Mouse (Mus musculus) liver, embryonic 15.5 days (tissue): ENCODE data around the gene Zfp184. TPM values are rescaled to one million over a fixed set of nuclear protein-coding genes. Genes with fewer than 3 reads are reported as not detected.

ENCODE experiments used
- ATAC-seq: fragments of 200-750 bp; cut with Nextera tagmentation; 2 replicates; pipeline ENCODE4 v1.8.0; 2017; ENCODE audit warnings: moderate number of reproducible peaks, mild to moderate bottlenecking, moderate library complexity; ENCODE audit not compliant: insufficient read depth
- H3K27ac ChIP-seq: fragments of 300-500 bp; sonication (generic); replicated peaks from 2 replicates; pipeline ENCODE4 v1.5.1; 2015; ENCODE audit warnings: mild to moderate bottlenecking, inconsistent platforms
- H3K27me3 ChIP-seq: fragments of 300-500 bp; sonication (generic); 2 replicates; pipeline ENCODE4 v1.6.1; 2015; ENCODE audit warnings: mild to moderate bottlenecking, inconsistent platforms
- H3K36me3 ChIP-seq: fragments of 300-500 bp; sonication (generic); replicated peaks from 2 replicates; pipeline ENCODE4 v1.6.1; 2015; ENCODE audit warnings: moderate library complexity, mild to moderate bottlenecking, inconsistent platforms
- H3K4me1 ChIP-seq: fragments of 300-500 bp; sonication (generic); replicated peaks from 2 replicates; pipeline ENCODE4 v1.6.1; 2015; ENCODE audit warnings: inconsistent platforms
- H3K4me2 ChIP-seq: fragments of 300-500 bp; sonication (generic); 2 replicates; pipeline ENCODE4 v1.6.1; 2015; ENCODE audit warnings: moderate library complexity, mild to moderate bottlenecking, inconsistent platforms
- H3K4me3 ChIP-seq: fragments of 300-500 bp; sonication (generic); replicated peaks from 2 replicates; pipeline ENCODE4 v1.5.1; 2015; ENCODE audit warnings: mild to moderate bottlenecking, inconsistent platforms
- H3K9ac ChIP-seq: fragments of 300-500 bp; sonication (generic); 2 replicates; pipeline ENCODE4 v1.6.1; 2015; ENCODE audit warnings: moderate library complexity, mild to moderate bottlenecking, inconsistent platforms
- H3K9me3 ChIP-seq: fragments of 300-500 bp; sonication (generic); replicated peaks from 2 replicates; pipeline ENCODE4 v1.6.1; 2016; ENCODE audit warnings: inconsistent platforms
- WGBS: fragments of 180-500 bp; shearing (Covaris S2); methylation state at CpG from one replicate; pipeline ENCODE4 v1.1.7; 2015; ENCODE audit warnings: mixed read lengths; ENCODE audit not compliant: insufficient replicate concordance; 5-methylcytosine and 5-hydroxymethylcytosine counted together
- microRNA counts: library from miRNA; unstranded; fragments of <30 nt; microRNA quantifications from one replicate; lab custom pipeline; 2016
- microRNA-seq: library from miRNA; unstranded; fragments of <30 nt; microRNA quantifications from one replicate; pipeline ENCODE4, GENCODE M21; 2016
- polyA plus RNA-seq: library from polyadenylated mRNA; unstranded; fragments of >200 nt; fragmentation: Nextera tagmentation; extraction: Ambion mirVana; gene quantifications from 2 replicates; pipeline ENCODE4 v1.2.1, GENCODE M21; 2015

The Zfp184 gene
- polyA plus RNA-seq, 1 experiment from 2014 or later: 0.71 TPM

GRCm38 (mm10) chr13:22001823-22002222, 56.9 kb downstream of the Zfp184 start:
- Histone ChIP-seq H3K4me2 (peak overlapping the region; percentile 20), H3K4me3 (no peak overlapping the region), H3K9ac (no peak overlapping the region), H3K36me3 (no peaks in the 10 kb centered on the region), H3K27ac (no peak overlapping the region), H3K27me3 (peaks cover 99% of the 10 kb centered on the region), H3K4me1 (peaks cover 23% of the 10 kb centered on the region), H3K9me3 (no peaks in the 10 kb centered on the region)
- WGBS: 6% methylated on average over 5 of the region's 5 CpGs
- no peak for ATAC-seq

DNA sequence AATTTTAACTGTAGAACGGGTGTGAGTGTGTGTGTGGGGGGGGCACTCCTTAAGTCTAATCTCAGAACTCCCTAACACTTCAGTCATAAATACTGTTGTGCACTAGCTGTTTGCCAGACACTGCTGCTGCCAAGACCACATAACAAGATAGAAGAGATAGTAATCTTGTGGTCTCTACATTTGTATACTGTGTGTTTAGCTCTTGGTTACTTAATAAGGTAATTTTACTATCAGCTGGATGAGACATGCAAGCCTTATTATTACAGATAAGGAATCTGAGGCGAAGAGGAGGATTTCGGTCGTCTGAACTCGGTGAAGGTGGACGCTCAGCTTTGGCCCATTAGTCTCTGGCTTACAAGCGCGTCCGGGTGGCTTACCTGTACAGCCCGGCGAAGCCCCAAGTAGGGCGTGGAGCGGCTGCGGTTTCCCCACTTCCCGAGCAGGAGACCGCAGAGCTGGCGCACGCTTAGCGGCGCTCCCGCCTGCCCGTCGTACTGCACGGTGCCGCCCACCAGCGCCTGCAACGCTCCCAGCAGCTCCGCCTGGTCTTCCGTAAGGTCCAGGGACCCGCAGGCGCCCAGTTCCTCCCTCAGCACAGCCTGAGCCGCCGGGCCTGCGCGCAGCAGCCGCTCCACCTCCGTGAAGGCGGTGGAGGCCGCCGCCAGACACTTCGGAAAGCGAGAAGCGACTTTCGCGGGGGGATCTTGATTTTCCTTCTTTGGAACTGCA, 60.9 kb downstream of the Zfp184 start:
- no peaks in the 10 kb centered on the region for H3K9me3 ChIP-seq
- H3K4me1 ChIP-seq: peaks cover 26% of the 10 kb centered on the region
- H3K27ac ChIP-seq: no peak overlapping the region
- peak overlapping the region; percentile 28; the same call in 1 of the 2 replicates for H3K9ac ChIP-seq
- peak overlapping the region; percentile 61 for H3K4me3 ChIP-seq
- H3K4me2 ChIP-seq: peak overlapping the region; percentile 86
- peaks cover 100% of the 10 kb centered on the region for H3K27me3 ChIP-seq
- H3K36me3 ChIP-seq: no peaks in the 10 kb centered on the region
- under 1% methylated on average over 45 of the region's 45 CpGs for WGBS
- ATAC-seq: peak; percentile 68

DNA sequence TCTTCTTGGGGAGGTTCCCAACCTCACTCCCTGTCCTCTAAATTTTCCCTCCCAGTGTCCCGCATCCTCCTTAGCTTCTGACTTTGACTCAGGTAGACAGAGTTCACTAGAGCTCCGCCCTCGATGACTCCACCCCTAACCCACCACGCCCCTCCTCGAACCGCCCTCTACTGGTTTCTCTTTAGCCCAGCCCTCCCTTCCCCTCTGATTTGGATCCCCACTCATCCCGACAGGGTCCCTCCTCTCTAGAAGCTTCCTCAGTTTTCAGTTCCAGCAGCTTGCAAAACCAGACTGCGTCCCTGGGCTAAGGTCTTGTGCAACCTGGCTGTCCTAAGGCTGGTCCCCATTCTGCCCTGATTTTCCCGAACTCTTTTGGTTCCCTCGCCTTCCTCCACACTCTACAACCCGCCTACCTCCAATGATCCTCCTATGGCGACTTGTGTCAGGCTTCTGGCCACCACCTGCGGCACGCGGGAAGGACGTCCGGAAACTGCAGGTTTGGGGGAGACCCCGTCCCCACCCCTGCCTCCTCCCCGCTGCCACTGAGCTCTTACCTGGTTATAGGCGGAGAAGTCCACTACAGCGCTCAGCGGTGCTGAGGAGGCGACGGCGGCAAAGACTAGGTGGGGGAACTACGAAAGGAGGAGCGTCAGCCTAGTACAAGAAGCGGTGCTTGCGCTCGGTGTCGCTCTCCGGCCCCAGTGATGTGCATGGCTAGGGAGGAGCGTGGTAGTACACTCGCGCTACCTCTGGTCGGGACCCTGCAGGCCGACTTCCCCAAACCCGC, 61.6 kb downstream of the Zfp184 start:
- H3K36me3 ChIP-seq: no peaks in the 10 kb centered on the region
- H3K27ac ChIP-seq: no peak overlapping the region
- H3K9me3 ChIP-seq: no peaks in the 10 kb centered on the region
- H3K4me2 ChIP-seq: peak overlapping the region; percentile 86
- H3K4me3 ChIP-seq: peak overlapping the region; percentile 61
- peak; percentile 81 for ATAC-seq
- H3K4me1 ChIP-seq: peaks cover 26% of the 10 kb centered on the region
- peaks cover 98% of the 10 kb centered on the region for H3K27me3 ChIP-seq
- 0 out of 2 replicates have a peak overlapping the region, but pooled peaks have one; percentile 28 for H3K9ac ChIP-seq
- under 1% methylated on average over 38 of the region's 38 CpGs for WGBS

- Histone ChIP-seq H3K4me1 (peaks cover 26% of the 10 kb centered on the region), H3K4me2 (peak overlapping the region; percentile 86), H3K27ac (no peak overlapping the region), H3K9ac (no peak overlapping the region), H3K36me3 (no peaks in the 10 kb centered on the region), H3K27me3 (peaks cover 96% of the 10 kb centered on the region), H3K9me3 (no peaks in the 10 kb centered on the region), H3K4me3 (peak overlapping the region; percentile 61)
- 11% methylated on average over 18 of the region's 18 CpGs for WGBS
- ATAC-seq: no peak
These were observed 62.2 kb downstream of the Zfp184 start for GRCm38 (mm10) chr13:22007121-22007510.

GRCm38 (mm10) chr13:22007872-22008271, 63.0 kb downstream of the Zfp184 start:
- Histone ChIP-seq H3K27ac (no peak overlapping the region), H3K4me1 (peaks cover 26% of the 10 kb centered on the region), H3K9me3 (no peaks in the 10 kb centered on the region), H3K9ac (no peak overlapping the region), H3K27me3 (peaks cover 96% of the 10 kb centered on the region), H3K4me2 (no peak overlapping the region), H3K4me3 (no peak overlapping the region), H3K36me3 (no peaks in the 10 kb centered on the region)
- 48% methylated on average over 7 of the region's 7 CpGs for WGBS
- ATAC-seq: no peak

DNA sequence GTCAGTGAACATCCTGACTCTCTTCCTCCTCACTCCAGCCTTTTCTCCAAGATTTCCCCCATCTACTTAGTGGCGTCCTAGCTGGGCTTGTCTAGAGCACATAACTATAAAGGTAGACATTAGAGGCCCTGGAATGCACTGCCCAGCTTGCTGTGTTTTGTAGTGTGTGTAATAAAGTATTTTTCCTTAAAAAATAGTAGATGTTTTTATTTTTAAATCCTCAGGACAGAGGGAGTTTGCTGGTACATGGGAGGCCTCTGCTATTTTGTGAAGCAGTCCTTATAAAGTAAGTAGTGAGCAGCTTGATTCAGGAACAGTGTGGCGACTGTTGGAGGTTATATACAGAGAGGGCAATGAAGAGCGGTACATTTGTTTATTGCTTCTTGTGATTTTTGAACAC, 63.8 kb downstream of the Zfp184 start:
- no peak overlapping the region for H3K9ac ChIP-seq
- ATAC-seq: no peak
- WGBS: 76% methylated on average over 3 of the region's 3 CpGs

GRCm38 (mm10) chr13:22009642-22010041, 64.7 kb downstream of the Zfp184 start, which contains the start of gene Prss16:
Gene Prss16 (minus strand): TSS chr13:22009742.
- 15% methylated on average over 6 of the region's 7 CpGs for WGBS
- Histone ChIP-seq H3K27ac (no peak within 1 kb of the TSS), H3K4me1 (peaks cover 31% of the 10 kb centered on the region), H3K9ac (no peak within 1 kb of the TSS), H3K36me3 (no peaks in the 10 kb centered on the region), H3K27me3 (peaks cover 94% of the 10 kb centered on the region), H3K4me3 (no peak within 1 kb of the TSS), H3K4me2 (no peak within 1 kb of the TSS), H3K9me3 (no peaks in the 10 kb centered on the region)
- ATAC-seq: no peak

More for the DNA sequence above, 63.8 kb downstream of the Zfp184 start:
- H3K4me2 ChIP-seq: no peak overlapping the region
- H3K27ac ChIP-seq: no peak overlapping the region
- peaks cover 94% of the 10 kb centered on the region for H3K27me3 ChIP-seq
- no peak overlapping the region for H3K4me3 ChIP-seq
- no peaks in the 10 kb centered on the region for H3K9me3 ChIP-seq
- H3K4me1 ChIP-seq: peaks cover 26% of the 10 kb centered on the region
- no peaks in the 10 kb centered on the region for H3K36me3 ChIP-seq

MicroRNAs encoded within 50 kb of the gene (microRNA counts, 519-probe panel; counts per million panel counts)
- 3,746 counts per million, percentile 76 among the panel's probes with 10 or more counts for microRNA mmu-miR-1983 (lab: Ali Mortazavi, UCI)

Small RNA genes within 50 kb of the gene (microRNA-seq; reads per million reads assigned to microRNA genes)
- gene Gm44456 (2.3 reads per million), gene Mir1983 (2,172 reads per million, percentile 83 among the genes with 10 or more reads in this experiment)

Other genes with a start within 250 kb of the Zfp184 start
- gene Olfr1359, start 247.0 kb upstream of the Zfp184 start, polyA plus RNA-seq: not detected in 2 replicates
- gene Hist1h2bl, start 229.0 kb upstream of the Zfp184 start, polyA plus RNA-seq: 3.2 and 3.4 TPM in 2 replicates
- gene Hist1h2ai, start 228.7 kb upstream of the Zfp184 start, polyA plus RNA-seq: 6.7 and 19.9 TPM in 2 replicates
- 4.3 and 10.4 TPM in 2 replicates for gene Hist1h3h, start 227.4 kb upstream of the Zfp184 start, polyA plus RNA-seq
- gene Hist1h2bm, start 223.1 kb upstream of the Zfp184 start, polyA plus RNA-seq: 7.6 and 8.8 TPM in 2 replicates
- 0.86 and 0.88 TPM in 2 replicates for gene Hist1h4j, start 210.0 kb upstream of the Zfp184 start, polyA plus RNA-seq
- 4.0 and 6.0 TPM in 2 replicates for gene Hist1h4k, start 194.6 kb upstream of the Zfp184 start, polyA plus RNA-seq
- gene Hist1h2ak, start 191.3 kb upstream of the Zfp184 start, polyA plus RNA-seq: 40.7 and 47.8 TPM in 2 replicates
- 7.6 and 11.2 TPM in 2 replicates for gene Hist1h2bn, start 191.0 kb upstream of the Zfp184 start, polyA plus RNA-seq
- gene Hist1h1b, start 164.5 kb upstream of the Zfp184 start, polyA plus RNA-seq: 32.9 and 34.2 TPM in 2 replicates
- gene Hist1h3i, start 161.7 kb upstream of the Zfp184 start, polyA plus RNA-seq: 144 and 178 TPM in 2 replicates
- 10.9 and 14.7 TPM in 2 replicates for gene Hist1h2an, start 157.9 kb upstream of the Zfp184 start, polyA plus RNA-seq
- 5.4 and 6.8 TPM in 2 replicates for gene Hist1h2bp, start 157.6 kb upstream of the Zfp184 start, polyA plus RNA-seq
- 25.1 and 27.6 TPM in 2 replicates for gene Hist1h2bq, start 134.9 kb upstream of the Zfp184 start, polyA plus RNA-seq
- gene Hist1h2ao, start 134.6 kb upstream of the Zfp184 start, polyA plus RNA-seq: 1.1 TPM in 1 of 2 replicates, not detected in the other
- not detected in 2 replicates for gene Hist1h4m, start 133.3 kb upstream of the Zfp184 start, polyA plus RNA-seq
- gene Hist1h4n, start 112.9 kb upstream of the Zfp184 start, polyA plus RNA-seq: 26.6 and 33.7 TPM in 2 replicates
- 3,475 and 4,316 TPM in 2 replicates for gene Hist1h2ap, start 111.6 kb upstream of the Zfp184 start, polyA plus RNA-seq
- 25.5 and 29.5 TPM in 2 replicates for gene Hist1h2br, start 111.4 kb upstream of the Zfp184 start, polyA plus RNA-seq
- gene Pom121l2, start 36.1 kb downstream of the Zfp184 start, polyA plus RNA-seq: not detected in 2 replicates
- 0.62 and 1.0 TPM in 2 replicates for gene Prss16, start 64.6 kb downstream of the Zfp184 start, polyA plus RNA-seq
- 9.5 and 11.4 TPM in 2 replicates for gene Hist1h2ah, start 90.5 kb downstream of the Zfp184 start, polyA plus RNA-seq
- gene Hist1h2bk, start 90.8 kb downstream of the Zfp184 start, polyA plus RNA-seq: 4.4 and 5.4 TPM in 2 replicates
- gene Hist1h4i, start 96.3 kb downstream of the Zfp184 start, polyA plus RNA-seq: 40.8 and 42.0 TPM in 2 replicates
- 13.0 and 22.6 TPM in 2 replicates for gene Hist1h2ag, start 97.8 kb downstream of the Zfp184 start, polyA plus RNA-seq
- 17.5 and 18.4 TPM in 2 replicates for gene Hist1h2bj, start 98.1 kb downstream of the Zfp184 start, polyA plus RNA-seq
- gene Vmn1r188, start 139.3 kb downstream of the Zfp184 start, polyA plus RNA-seq: not detected in 2 replicates
- gene Vmn1r189, start 160.7 kb downstream of the Zfp184 start, polyA plus RNA-seq: not detected in 2 replicates
- not detected in 2 replicates for gene Vmn1r191, start 238.9 kb downstream of the Zfp184 start, polyA plus RNA-seq
- gene Vmn1r192, start 246.0 kb downstream of the Zfp184 start, polyA plus RNA-seq: not detected in 2 replicates